Mouse (Mus musculus) hindbrain, embryonic 14.5 days (tissue): ENCODE data around the gene Olfr461. TPM values are rescaled to one million over a fixed set of nuclear protein-coding genes. Genes with fewer than 3 reads are reported as not detected.
"Not testable (repeated sequence)": the region's sequence is repeated elsewhere in the genome, so short reads cannot be mapped to it uniquely, and the experiment has no call there.

Source experiments
- ATAC-seq: fragments of 200-750 bp; cut with Nextera tagmentation; 2 replicates; pipeline ENCODE4 v1.8.0; 2017; ENCODE audit warnings: moderate number of reproducible peaks, mild to moderate bottlenecking, moderate TSS enrichment, moderate library complexity; ENCODE audit not compliant: low FRiP score
- DNase-seq: peaks from one replicate; pipeline ENCODE4 v3.0.0-alpha.2; 2015; ENCODE audit warnings: low spot score
- H3K27ac ChIP-seq: fragments of 300-500 bp; sonication (generic); 2 replicates; pipeline ENCODE4 v1.5.1; 2014; ENCODE audit warnings: mild to moderate bottlenecking, moderate library complexity
- H3K27me3 ChIP-seq: fragments of 300-500 bp; sonication (generic); 2 replicates; pipeline ENCODE4 v1.6.1; 2014; ENCODE audit warnings: mild to moderate bottlenecking, low read length, mixed read lengths; ENCODE audit not compliant: control insufficient read depth, insufficient read depth
- H3K36me3 ChIP-seq: fragments of 300-500 bp; sonication (generic); replicated peaks from 2 replicates; pipeline ENCODE4 v1.6.1; 2014; ENCODE audit not compliant: control insufficient read depth, insufficient read depth
- H3K4me1 ChIP-seq: fragments of 300-500 bp; sonication (generic); replicated peaks from 2 replicates; pipeline ENCODE4 v1.6.1; 2014; ENCODE audit warnings: antibody characterized with exemption, low read length, mixed read lengths; ENCODE audit not compliant: control insufficient read depth, insufficient read depth
- H3K4me2 ChIP-seq: fragments of 300-500 bp; sonication (generic); replicated peaks from 2 replicates; pipeline ENCODE4 v1.6.1; 2014; ENCODE audit warnings: mild to moderate bottlenecking, moderate library complexity
- H3K4me3 ChIP-seq: fragments of 300-500 bp; sonication (generic); replicated peaks from 2 replicates; pipeline ENCODE4 v1.5.1; 2014; ENCODE audit warnings: mild to moderate bottlenecking, low read length
- H3K9ac ChIP-seq: fragments of 300-500 bp; sonication (generic); 2 replicates; pipeline ENCODE4 v1.6.1; 2014
- H3K9me3 ChIP-seq: fragments of 300-500 bp; sonication (generic); 2 replicates; pipeline ENCODE4 v1.6.1; 2016; ENCODE audit warnings: low read length; ENCODE audit not compliant: control insufficient read depth
- WGBS: fragments of 180-500 bp; shearing (Covaris S2); extraction: QIAGEN DNeasy Blood & Tissue Kit; methylation state at CpG from one replicate; pipeline ENCODE4 v1.1.7; 2014; 5-methylcytosine and 5-hydroxymethylcytosine counted together
- polyA plus RNA-seq: library from polyadenylated mRNA; unstranded; fragments of >200 nt; fragmentation: Nextera tagmentation; extraction: Ambion mirVana; gene quantifications from 2 replicates; pipeline ENCODE4 v1.2.1, GENCODE M21; 2014

The Olfr461 gene
- polyA plus RNA-seq = 0.08 and 0.13 TPM in 2 replicates

DNA sequence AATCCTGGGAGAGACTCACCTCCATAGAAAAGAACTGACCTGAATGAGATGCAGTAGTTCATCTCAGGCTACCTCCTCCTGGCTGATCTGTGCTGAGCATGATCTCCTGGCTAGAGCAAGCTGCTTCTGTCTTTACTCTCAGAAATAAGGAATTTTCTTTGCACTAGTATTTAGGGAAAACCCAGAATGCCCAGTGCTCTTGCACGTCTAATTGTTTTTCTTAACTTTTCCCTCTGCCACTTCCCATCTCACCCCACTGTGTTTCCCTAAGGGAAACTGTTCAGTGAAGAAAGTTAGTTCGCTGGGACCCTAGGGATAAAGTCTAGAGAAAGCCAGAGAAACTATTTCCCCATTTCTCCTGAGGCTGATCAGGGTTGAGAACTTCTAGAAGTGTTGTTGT is at the start of gene Olfr461:
Olfr461 (minus strand) TSS at position 101 of the 400 bp plus-strand sequence.
- Histone ChIP-seq H3K9ac (no peak within 1 kb of the TSS), H3K36me3 (no peaks in the 10 kb centered on the region), H3K9me3 (no peaks in the 10 kb centered on the region), H3K4me2 (no peak within 1 kb of the TSS), H3K27ac (no peak within 1 kb of the TSS), H3K27me3 (no peaks in the 10 kb centered on the region), H3K4me1 (no peaks in the 10 kb centered on the region), H3K4me3 (no peak within 1 kb of the TSS)
- DNase-seq = no peak
- ATAC-seq = no peak
- 90% methylated on average over 2 of the region's 2 CpGs for WGBS

DNA sequence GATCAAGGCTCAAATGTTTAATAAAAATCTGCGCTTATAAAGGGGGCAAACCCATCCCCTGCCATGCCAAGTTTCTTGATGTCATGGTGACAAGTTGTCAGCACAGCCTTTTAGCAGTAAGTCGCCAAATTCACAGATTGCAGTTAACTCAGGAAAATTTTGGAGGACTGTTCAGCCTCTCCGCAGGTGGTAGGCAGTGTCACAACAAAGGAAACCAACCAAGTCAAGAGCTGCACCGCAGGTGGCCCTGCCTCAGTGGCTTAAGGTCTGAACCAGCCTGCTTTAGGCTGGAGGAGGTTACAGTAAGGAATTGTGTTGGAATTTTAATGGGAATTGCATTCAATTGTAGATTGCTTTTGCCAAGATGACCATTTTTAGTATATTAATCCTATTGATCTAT is 43.7 kb upstream of the Olfr461 start:
- WGBS = 35% methylated on average over 4 of the region's 4 CpGs
- not testable (repeated sequence) for H3K27me3 ChIP-seq, DNase-seq, ATAC-seq, H3K9ac ChIP-seq, H3K9me3 ChIP-seq, H3K4me3 ChIP-seq, H3K36me3 ChIP-seq, H3K4me2 ChIP-seq, H3K4me1 ChIP-seq, H3K27ac ChIP-seq

DNA sequence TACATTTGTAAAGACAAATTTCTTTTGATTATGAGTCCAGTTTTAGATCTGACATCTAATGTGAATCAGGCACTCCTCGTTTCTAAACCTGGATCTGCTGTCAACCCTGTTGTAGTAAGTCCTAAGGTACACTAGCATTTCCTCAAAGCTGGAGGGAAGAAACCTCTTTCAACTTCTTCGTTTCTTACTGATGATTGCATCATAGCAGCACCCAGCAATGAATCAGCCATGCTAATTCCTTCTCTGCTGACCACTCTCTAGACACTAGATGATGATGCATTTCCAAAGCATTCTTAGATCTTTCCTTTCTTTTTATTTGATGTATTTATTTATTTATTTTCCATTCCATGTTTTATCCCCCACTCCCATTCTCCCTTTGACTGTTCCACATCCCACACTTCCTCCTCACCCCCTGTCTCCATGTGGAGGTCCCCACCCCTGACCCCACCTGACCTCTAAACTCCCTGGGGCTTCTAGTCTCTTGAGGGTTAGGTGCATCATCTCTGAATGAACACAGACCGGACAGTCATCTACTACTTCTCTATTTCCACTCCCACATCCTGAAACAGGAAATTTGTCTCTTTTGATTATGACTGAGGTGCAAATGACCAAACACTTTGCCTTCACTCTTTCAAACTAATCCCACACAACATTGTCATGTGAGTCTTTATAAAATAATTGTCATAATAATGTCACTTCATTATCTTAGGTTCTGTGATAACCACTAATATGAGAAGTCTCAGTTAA is 40.1 kb upstream of the Olfr461 start:
- Histone ChIP-seq H3K4me1 (no peaks in the 10 kb centered on the region), H3K9me3 (no peaks in the 10 kb centered on the region), H3K4me2 (no peak overlapping the region), H3K4me3 (no peak overlapping the region), H3K27me3 (no peaks in the 10 kb centered on the region), H3K27ac (no peak overlapping the region), H3K36me3 (no peaks in the 10 kb centered on the region), H3K9ac (no peak overlapping the region)
- ATAC-seq (no peak), DNase-seq (no peak)
- WGBS = 83% methylated on average over 3 of the region's 3 CpGs

DNA sequence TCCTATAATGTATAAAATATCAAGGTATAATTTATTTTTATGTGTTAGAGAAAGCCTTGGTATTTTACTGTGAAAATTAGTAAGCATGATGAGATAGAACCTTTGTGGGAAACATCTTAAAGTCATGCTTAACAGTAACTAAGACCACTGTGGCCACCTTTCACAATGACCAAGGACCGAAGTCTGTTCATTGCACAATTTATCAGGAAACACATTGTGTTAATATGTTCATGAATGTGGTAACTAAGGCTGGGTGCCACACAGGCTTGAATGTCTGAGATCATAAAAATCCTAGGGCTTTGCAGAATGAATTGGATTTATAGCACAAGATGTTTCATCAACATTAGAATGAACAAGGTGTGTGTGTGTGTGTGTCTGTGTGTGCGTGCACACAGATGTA is 33.5 kb upstream of the Olfr461 start:
- no peak overlapping the region for H3K4me2 ChIP-seq
- H3K4me3 ChIP-seq = no peak overlapping the region
- no peak overlapping the region for H3K27ac ChIP-seq
- no peaks in the 10 kb centered on the region for H3K36me3 ChIP-seq
- no peaks in the 10 kb centered on the region for H3K9me3 ChIP-seq
- no peak for DNase-seq
- no peak overlapping the region for H3K9ac ChIP-seq
- no peaks in the 10 kb centered on the region for H3K4me1 ChIP-seq
- WGBS = over 99% methylated on average over 2 of the region's 2 CpGs
- no peaks in the 10 kb centered on the region for H3K27me3 ChIP-seq
- ATAC-seq = no peak

DNA sequence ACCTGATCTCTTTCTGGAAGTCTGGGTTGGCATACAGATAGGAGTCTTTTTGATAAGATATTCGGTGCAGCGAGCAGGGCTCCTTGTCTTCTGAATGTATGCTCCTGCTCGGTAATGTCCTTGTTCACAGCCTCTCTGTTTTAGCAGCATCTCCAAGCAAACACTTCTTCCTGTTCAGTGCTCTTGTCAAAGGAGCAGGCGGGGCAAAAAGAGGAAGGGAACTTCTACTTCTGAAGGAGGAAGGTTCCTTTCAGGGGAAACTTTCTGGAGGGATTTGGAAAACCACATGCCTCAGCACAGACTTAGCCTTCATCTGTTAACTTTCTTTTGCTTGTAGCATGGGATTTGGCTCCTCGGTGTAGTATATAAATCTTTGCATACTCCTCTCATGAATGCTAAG is 30.8 kb upstream of the Olfr461 start, which contains the start of gene Clec5a:
Clec5a (minus strand) TSS at position 177 of the 400 bp plus-strand sequence.
- Histone ChIP-seq H3K27ac (no peak within 1 kb of the TSS), H3K9ac (no peak within 1 kb of the TSS), H3K27me3 (no peaks in the 10 kb centered on the region), H3K4me3 (no peak within 1 kb of the TSS), H3K4me2 (no peak within 1 kb of the TSS), H3K4me1 (no peaks in the 10 kb centered on the region), H3K9me3 (no peaks in the 10 kb centered on the region), H3K36me3 (no peaks in the 10 kb centered on the region)
- DNase-seq (no peak), ATAC-seq (no peak)
- 88% methylated on average over 5 of the region's 5 CpGs for WGBS

DNA sequence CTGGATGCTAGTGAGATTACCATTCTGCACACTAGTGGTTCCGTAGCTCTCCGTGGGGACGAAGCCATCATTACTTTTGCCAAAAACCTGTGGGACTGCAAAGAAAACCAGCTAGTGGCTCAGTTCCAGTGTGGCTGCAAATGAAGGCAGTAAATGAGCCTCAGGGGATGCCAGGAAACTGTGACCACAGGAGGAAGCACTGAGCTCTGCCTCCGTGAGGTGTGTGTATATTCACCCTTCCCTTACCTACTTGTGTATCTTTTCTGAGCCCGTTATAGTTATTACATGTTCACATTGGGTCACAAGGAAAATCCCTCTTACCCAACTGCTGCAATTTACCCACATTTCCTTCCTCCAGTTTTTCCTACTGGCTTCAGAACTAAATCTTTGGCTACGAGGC is 29.5 kb upstream of the Olfr461 start:
- Histone ChIP-seq H3K9me3 (no peaks in the 10 kb centered on the region), H3K4me2 (no peak overlapping the region), H3K36me3 (no peaks in the 10 kb centered on the region), H3K4me1 (no peaks in the 10 kb centered on the region), H3K27ac (no peak overlapping the region), H3K9ac (no peak overlapping the region), H3K27me3 (no peaks in the 10 kb centered on the region), H3K4me3 (no peak overlapping the region)
- ATAC-seq = no peak
- WGBS = 83% methylated on average over 6 of the region's 6 CpGs
- no peak for DNase-seq

DNA sequence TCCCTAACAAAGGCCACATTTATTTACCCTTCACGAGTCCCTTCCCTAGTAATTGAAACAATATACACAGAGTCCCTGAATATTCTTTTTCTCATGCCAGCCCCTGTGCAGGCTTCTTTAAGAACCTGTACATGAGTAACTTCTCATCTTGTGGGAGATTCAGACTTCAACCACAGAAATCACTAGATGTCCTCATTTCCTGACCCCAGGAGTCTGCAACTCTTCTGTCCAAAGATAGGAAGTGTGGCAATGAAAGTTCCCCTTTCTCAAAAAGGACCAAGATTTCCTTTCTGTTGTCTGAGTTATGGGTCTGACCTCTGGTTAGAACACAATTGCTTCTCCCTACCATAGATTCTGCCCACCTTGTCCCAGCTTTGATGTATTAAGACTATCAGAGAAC is 21.5 kb upstream of the Olfr461 start:
- H3K4me2 ChIP-seq = no peak overlapping the region
- H3K36me3 ChIP-seq = no peaks in the 10 kb centered on the region
- ATAC-seq (no peak), DNase-seq (no peak)
- WGBS = 81% methylated on average over 1 of the region's 1 CpGs
- no peaks in the 10 kb centered on the region for H3K9me3 ChIP-seq
- H3K27me3 ChIP-seq = no peaks in the 10 kb centered on the region
- H3K27ac ChIP-seq = no peak overlapping the region
- H3K4me3 ChIP-seq = no peak overlapping the region
- no peaks in the 10 kb centered on the region for H3K4me1 ChIP-seq
- no peak overlapping the region for H3K9ac ChIP-seq

DNA sequence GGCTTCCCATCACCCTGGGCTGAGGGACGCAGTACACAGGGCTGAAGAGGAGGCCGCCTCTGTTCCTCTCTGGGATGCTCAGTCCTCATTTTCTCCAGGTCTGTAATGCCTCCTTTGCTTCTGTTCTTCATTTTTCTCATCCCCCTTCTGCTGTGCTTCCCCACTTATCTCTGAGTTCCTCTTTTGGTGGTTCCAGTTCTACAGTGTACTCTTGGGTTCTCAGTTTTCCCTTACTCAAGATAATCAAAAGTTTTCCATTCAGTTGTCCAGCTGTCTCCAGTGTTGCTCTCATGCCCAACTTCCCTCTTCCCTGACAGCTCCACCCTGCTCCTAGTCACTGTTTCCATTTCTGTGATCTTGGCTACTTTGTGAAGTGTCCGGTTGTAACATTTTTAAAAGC is 18.8 kb upstream of the Olfr461 start:
- Histone ChIP-seq H3K9ac (no peak overlapping the region), H3K4me3 (no peak overlapping the region), H3K4me2 (no peak overlapping the region), H3K4me1 (no peaks in the 10 kb centered on the region), H3K27ac (no peak overlapping the region), H3K9me3 (no peaks in the 10 kb centered on the region), H3K36me3 (no peaks in the 10 kb centered on the region), H3K27me3 (no peaks in the 10 kb centered on the region)
- WGBS = 83% methylated on average over 3 of the region's 3 CpGs
- ATAC-seq = no peak
- DNase-seq = no peak

DNA sequence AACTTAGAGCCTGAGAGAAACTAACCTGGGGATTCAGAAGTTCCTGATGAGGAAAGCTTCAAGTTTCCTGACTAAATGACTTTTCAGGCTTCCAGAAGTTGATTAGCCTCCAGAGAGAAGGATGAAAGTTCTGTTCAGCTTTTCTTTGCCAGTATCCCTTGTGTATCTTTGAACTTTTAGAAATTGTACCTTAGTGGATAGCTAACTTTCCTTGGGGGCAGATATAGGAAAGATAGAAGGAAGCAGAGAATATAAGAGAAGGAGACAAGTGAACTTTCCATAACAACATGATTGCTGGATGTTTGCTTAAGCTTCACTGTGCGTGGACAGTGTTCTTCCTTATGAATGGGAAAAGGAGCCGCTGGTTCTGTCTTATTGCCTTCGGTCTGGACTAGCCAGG is 14.3 kb upstream of the Olfr461 start, which contains the start of gene Olfr460:
Olfr460 (plus strand) TSS at position 301 of the 400 bp plus-strand sequence.
- Histone ChIP-seq H3K4me3 (no peak within 1 kb of the TSS), H3K9ac (no peak within 1 kb of the TSS), H3K4me1 (no peaks in the 10 kb centered on the region), H3K4me2 (no peak within 1 kb of the TSS), H3K27ac (no peak within 1 kb of the TSS), H3K36me3 (no peaks in the 10 kb centered on the region), H3K27me3 (no peaks in the 10 kb centered on the region), H3K9me3 (no peaks in the 10 kb centered on the region)
- DNase-seq (no peak), ATAC-seq (no peak)
- 92% methylated on average over 3 of the region's 3 CpGs for WGBS

DNA sequence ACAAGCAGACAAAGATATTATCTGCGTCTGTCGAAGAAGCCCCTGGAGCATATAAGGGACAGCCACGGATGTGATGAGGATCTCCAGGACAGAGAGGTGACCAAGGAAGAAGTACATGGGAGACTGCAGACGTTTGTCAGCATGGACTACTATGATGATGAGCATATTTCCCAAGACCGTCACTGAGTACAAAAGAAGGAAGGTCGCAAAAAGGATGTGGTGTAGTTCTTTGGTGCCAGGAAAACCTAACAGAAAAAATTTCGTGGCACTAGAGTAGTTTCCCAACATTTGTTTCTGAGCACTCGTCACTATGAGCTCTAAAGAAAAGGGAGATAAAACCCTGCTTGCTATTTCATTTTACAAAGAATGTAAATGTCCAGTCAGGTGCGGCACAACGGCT is 10.2 kb downstream of the Olfr461 start:
- DNase-seq (no peak), ATAC-seq (no peak)
- Histone ChIP-seq H3K27ac (no peak overlapping the region), H3K4me1 (no peaks in the 10 kb centered on the region), H3K9ac (no peak overlapping the region), H3K9me3 (no peaks in the 10 kb centered on the region), H3K4me3 (no peak overlapping the region), H3K36me3 (no peaks in the 10 kb centered on the region), H3K4me2 (no peak overlapping the region), H3K27me3 (no peaks in the 10 kb centered on the region)
- whole genome bisulfite sequencing = 78% methylated on average over 10 of the region's 10 CpGs
